Mouse (Mus musculus) T-helper 17 cell (primary cell): ENCODE data around the gene Ubac1.

Experiments
- in situ Hi-C, 2 experiments: fragments of 300-600 bp; cut with MboI, MseI; formaldehyde crosslinking; loops; 1 replicate in 1 of 2; 2 replicates in 1 of 2; pipeline ENCODE4 v1.15.1; 2025; ENCODE audit warnings: high pct_unique_total_duplicates in 2 of 2

Ubac1 gene

GRCm38 (mm10) chr2:26021561-26022257, at the start of gene Ubac1:
TSS of gene Ubac1 (minus strand) at chr2:26021747.
- in situ Hi-C loops = no loop called here

GRCm38 (mm10) chr2:26068592-26068991, 47.0 kb upstream of the Ubac1 start:
- in situ Hi-C loops = no loop called here

GRCm38 (mm10) chr2:26068175-26068574, 46.6 kb upstream of the Ubac1 start:
- in situ Hi-C loops = no loop called here

GRCm38 (mm10) chr2:26066527-26066926, 45.0 kb upstream of the Ubac1 start:
- in situ Hi-C loops = no loop called here

- in situ Hi-C loops = no loop called here
These were observed 41.3 kb upstream of the Ubac1 start for GRCm38 (mm10) chr2:26062742-26063427.

- in situ Hi-C loops = no loop called here
These were observed 40.7 kb upstream of the Ubac1 start for GRCm38 (mm10) chr2:26062241-26062640.

- in situ Hi-C loops = no loop called here
These were observed 39.6 kb upstream of the Ubac1 start for GRCm38 (mm10) chr2:26061018-26061666.

- in situ Hi-C loops = loop anchor here (5.0 kb wide), 2 partner anchors 90 to 95 kb away; no protein-coding TSS in a partner anchor
These were observed 35.5 kb upstream of the Ubac1 start for GRCm38 (mm10) chr2:26057053-26057452.

GRCm38 (mm10) chr2:26056226-26056625, 34.7 kb upstream of the Ubac1 start:
- in situ Hi-C loops = loop anchor here (5.0 kb wide), 2 partner anchors 91 to 96 kb away; no protein-coding TSS in a partner anchor

GRCm38 (mm10) chr2:26055747-26056102, 34.2 kb upstream of the Ubac1 start:
- in situ Hi-C loops = loop anchor here (5.0 kb wide), 2 partner anchors 92 to 97 kb away; no protein-coding TSS in a partner anchor

- in situ Hi-C loops = loop anchor here (5.0 kb wide), 2 partner anchors 92 to 97 kb away; no protein-coding TSS in a partner anchor
These were observed 33.6 kb upstream of the Ubac1 start for GRCm38 (mm10) chr2:26055046-26055746.

GRCm38 (mm10) chr2:26052806-26053205, 31.3 kb upstream of the Ubac1 start:
- in situ Hi-C loops = no loop called here

- in situ Hi-C loops = no loop called here
These were observed 27.3 kb upstream of the Ubac1 start for GRCm38 (mm10) chr2:26048816-26049215.

GRCm38 (mm10) chr2:26044216-26044615, 22.7 kb upstream of the Ubac1 start:
- in situ Hi-C loops = no loop called here

GRCm38 (mm10) chr2:26042603-26043002, 21.1 kb upstream of the Ubac1 start:
- in situ Hi-C loops = no loop called here

- in situ Hi-C loops = no loop called here
These were observed 19.7 kb upstream of the Ubac1 start for GRCm38 (mm10) chr2:26041163-26041810.

GRCm38 (mm10) chr2:26039951-26040350, 18.4 kb upstream of the Ubac1 start:
- in situ Hi-C loops = loop anchor here in 1 of 2 experiments (10.0 kb wide), 1 partner anchor 575 kb away; no protein-coding TSS in a partner anchor

- in situ Hi-C loops = loop anchor here in 1 of 2 experiments (10.0 kb wide), 1 partner anchor 577 kb away; no protein-coding TSS in a partner anchor
These were observed 15.8 kb upstream of the Ubac1 start for GRCm38 (mm10) chr2:26037386-26037785.

GRCm38 (mm10) chr2:26034344-26035050, 12.9 kb upstream of the Ubac1 start:
- in situ Hi-C loops = loop anchor here in 1 of 2 experiments (10.0 kb wide), 1 partner anchor 580 kb away; no protein-coding TSS in a partner anchor

GRCm38 (mm10) chr2:26030288-26030687, 8.7 kb upstream of the Ubac1 start:
- in situ Hi-C loops = loop anchor here in 1 of 2 experiments (10.0 kb wide), 1 partner anchor 585 kb away; no protein-coding TSS in a partner anchor
